Mouse (Mus musculus): ENCODE measurements around the gene Aox3. TPM values are rescaled to one million over a fixed set of nuclear protein-coding genes. Genes with fewer than 3 reads are reported as not detected.

Aox3 gene
- polyA plus RNA-seq, 1 experiment from 2014 or later, result 1.4 TPM

DNA sequence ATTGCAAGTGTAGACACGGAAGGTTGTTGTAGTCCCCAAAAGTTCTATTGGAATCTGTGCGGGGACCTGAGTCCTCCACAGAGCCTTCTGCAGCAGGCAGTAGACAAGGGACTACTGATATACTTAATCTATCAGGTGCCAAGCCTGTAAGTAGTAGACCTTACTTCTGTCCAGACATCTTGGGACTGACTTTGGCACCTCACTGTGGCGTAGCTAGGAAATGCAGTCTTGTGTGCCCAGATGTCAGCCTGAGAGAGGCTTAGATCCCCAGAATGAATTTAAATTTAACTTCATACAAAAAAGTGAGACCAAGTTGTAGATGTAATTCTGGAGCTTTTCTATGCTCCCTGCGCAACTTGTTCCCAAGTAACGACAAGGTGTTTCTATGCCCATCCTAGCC, 33.2 kb upstream of the Aox3 start:
- Histone ChIP-seq H3K4me1 (no peaks in the 10 kb centered on the region), H3K27me3 (no peaks in the 10 kb centered on the region), H3K9me3 (no peaks in the 10 kb centered on the region), H3K4me2 (no peak overlapping the region), H3K27ac (no peak overlapping the region), H3K36me3 (no peaks in the 10 kb centered on the region), H3K9ac (no peak overlapping the region), H3K4me3 (no peak overlapping the region)
- ATAC-seq (ENCODE audit: borderline replicate concordance, extremely low read depth, low FRiP score, low TSS enrichment), result no peak
- WGBS, result 89% methylated on average over 5 of the region's 5 CpGs

DNA sequence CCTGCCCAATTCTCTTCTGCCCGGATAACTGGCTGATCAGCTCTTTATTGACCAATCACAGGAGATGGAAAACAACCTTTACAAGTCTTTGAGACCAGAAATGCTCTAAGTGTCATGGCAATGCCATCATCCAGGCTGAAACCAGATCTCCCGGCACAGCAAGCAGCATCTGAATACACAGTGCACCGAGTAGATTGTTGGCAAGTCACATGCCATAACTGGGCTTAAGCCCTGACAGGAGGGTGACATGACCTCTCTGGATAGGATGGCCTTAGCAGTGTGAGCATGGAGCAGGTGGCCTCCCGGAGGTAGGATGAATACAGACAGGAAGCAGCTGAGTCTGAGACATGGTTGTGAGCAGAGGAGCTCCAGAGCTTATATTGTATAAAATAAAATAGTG, 32.5 kb upstream of the Aox3 start:
- 75% methylated on average over 4 of the region's 4 CpGs for WGBS
- Histone ChIP-seq H3K9ac (no peak overlapping the region), H3K27ac (no peak overlapping the region), H3K36me3 (no peaks in the 10 kb centered on the region), H3K9me3 (no peaks in the 10 kb centered on the region), H3K4me2 (no peak overlapping the region), H3K4me1 (no peaks in the 10 kb centered on the region), H3K4me3 (no peak overlapping the region), H3K27me3 (no peaks in the 10 kb centered on the region)
- ATAC-seq (ENCODE audit: borderline replicate concordance, extremely low read depth, low FRiP score, low TSS enrichment), result no peak

DNA sequence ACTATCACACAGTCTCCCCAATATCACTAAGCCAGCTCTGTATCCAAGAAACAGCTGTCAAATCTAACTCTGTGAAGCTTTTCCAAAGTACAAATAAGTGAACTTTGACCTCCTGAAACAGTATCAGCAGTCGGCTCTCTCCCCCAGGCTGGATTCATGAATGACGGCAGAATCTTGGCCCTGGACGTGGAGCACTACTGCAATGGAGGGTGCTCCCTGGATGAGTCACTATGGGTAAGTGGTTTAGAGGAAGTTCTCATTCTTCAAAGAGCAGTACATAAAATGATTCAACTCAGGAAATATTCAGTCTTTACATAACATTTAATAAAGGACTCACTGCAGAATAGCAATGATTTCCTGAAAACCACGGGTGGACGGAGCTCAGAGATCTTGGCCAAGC, 31.6 kb upstream of the Aox3 start:
- Histone ChIP-seq H3K9ac (no peak overlapping the region), H3K4me1 (no peaks in the 10 kb centered on the region), H3K36me3 (no peaks in the 10 kb centered on the region), H3K27me3 (no peaks in the 10 kb centered on the region), H3K9me3 (no peaks in the 10 kb centered on the region), H3K27ac (no peak overlapping the region), H3K4me2 (no peak overlapping the region), H3K4me3 (no peak overlapping the region)
- WGBS, result 68% methylated on average over 5 of the region's 5 CpGs
- no peak for ATAC-seq (ENCODE audit: borderline replicate concordance, extremely low read depth, low FRiP score, low TSS enrichment)

DNA sequence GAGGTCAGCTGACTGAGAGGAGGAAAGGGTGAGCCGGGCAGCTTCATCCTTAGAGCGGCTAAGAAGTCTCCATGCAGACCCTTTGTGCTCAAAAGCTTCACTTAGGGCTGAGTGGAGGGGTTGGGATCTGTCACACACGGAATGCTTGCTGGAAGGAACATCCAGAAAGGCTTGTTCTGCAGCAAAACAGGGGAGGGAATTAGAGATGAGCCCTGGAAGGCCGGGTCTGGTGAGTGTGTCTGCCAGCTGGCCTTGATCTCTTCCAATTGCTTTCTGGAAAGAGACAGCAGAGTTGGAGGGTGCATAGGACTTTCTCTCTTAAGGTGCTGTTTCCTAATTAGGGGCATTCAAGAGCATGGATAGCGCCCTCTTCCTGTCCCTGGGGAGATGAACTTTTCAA, 23.6 kb upstream of the Aox3 start:
- H3K9me3 ChIP-seq, result no peaks in the 10 kb centered on the region
- H3K4me1 ChIP-seq, result no peaks in the 10 kb centered on the region
- no peaks in the 10 kb centered on the region for H3K36me3 ChIP-seq
- H3K9ac ChIP-seq, result no peak overlapping the region
- H3K4me3 ChIP-seq, result no peak overlapping the region
- no peak overlapping the region for H3K4me2 ChIP-seq
- WGBS, result 39% methylated on average over 5 of the region's 5 CpGs
- no peaks in the 10 kb centered on the region for H3K27me3 ChIP-seq
- no peak for ATAC-seq (ENCODE audit: borderline replicate concordance, extremely low read depth, low FRiP score, low TSS enrichment)
- H3K27ac ChIP-seq, result no peak overlapping the region

DNA sequence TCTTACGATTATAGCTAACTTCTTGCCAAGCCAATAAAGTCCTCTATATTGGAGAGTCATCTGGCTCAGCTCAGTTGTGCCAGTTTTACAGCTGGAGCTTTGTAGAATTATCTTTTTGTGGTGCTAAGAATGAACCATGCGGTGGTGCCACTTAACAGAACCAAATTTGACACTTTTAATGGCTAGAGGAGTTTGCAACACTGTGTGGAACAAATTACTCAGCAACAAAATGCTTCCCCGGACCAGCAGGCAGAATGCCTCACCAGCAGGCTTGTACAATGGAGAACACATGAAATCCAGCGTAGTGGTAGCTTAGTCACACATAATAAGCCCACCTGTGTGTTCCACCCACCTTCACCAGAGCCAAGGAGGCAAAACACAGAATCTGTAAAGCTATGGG, 22.7 kb upstream of the Aox3 start:
- Histone ChIP-seq H3K9me3 (no peaks in the 10 kb centered on the region), H3K27ac (no peak overlapping the region), H3K27me3 (no peaks in the 10 kb centered on the region), H3K9ac (no peak overlapping the region), H3K4me2 (no peak overlapping the region), H3K4me1 (no peaks in the 10 kb centered on the region), H3K4me3 (no peak overlapping the region), H3K36me3 (no peaks in the 10 kb centered on the region)
- 82% methylated on average over 4 of the region's 4 CpGs for WGBS
- no peak for ATAC-seq (ENCODE audit: borderline replicate concordance, extremely low read depth, low FRiP score, low TSS enrichment)

DNA sequence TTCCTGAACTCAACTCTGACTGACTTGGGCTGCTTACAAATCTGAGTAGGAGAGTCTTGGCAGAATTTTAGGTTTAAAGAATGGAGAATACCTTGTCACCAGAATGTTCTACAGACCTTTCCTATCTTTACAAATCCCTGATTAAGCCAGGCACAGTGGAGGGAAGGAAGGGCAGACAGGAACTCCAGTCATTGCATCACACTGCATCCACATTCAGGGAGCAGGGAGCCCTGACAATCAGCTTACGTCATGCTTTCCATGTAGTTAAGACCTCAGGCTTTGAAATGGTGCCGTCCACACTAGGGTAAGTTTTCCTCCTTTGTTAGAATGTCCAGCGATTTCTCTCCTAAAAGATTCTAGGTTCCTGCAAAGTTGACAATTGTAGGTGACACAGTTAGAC, 21.7 kb upstream of the Aox3 start:
- no peak overlapping the region for H3K4me3 ChIP-seq
- no peaks in the 10 kb centered on the region for H3K9me3 ChIP-seq
- H3K4me1 ChIP-seq, result no peaks in the 10 kb centered on the region
- no peak for ATAC-seq (ENCODE audit: borderline replicate concordance, extremely low read depth, low FRiP score, low TSS enrichment)
- no peak overlapping the region for H3K4me2 ChIP-seq
- H3K9ac ChIP-seq, result no peak overlapping the region
- H3K27ac ChIP-seq, result no peak overlapping the region
- 68% methylated on average over 3 of the region's 3 CpGs for WGBS
- H3K27me3 ChIP-seq, result no peaks in the 10 kb centered on the region
- H3K36me3 ChIP-seq, result no peaks in the 10 kb centered on the region

DNA sequence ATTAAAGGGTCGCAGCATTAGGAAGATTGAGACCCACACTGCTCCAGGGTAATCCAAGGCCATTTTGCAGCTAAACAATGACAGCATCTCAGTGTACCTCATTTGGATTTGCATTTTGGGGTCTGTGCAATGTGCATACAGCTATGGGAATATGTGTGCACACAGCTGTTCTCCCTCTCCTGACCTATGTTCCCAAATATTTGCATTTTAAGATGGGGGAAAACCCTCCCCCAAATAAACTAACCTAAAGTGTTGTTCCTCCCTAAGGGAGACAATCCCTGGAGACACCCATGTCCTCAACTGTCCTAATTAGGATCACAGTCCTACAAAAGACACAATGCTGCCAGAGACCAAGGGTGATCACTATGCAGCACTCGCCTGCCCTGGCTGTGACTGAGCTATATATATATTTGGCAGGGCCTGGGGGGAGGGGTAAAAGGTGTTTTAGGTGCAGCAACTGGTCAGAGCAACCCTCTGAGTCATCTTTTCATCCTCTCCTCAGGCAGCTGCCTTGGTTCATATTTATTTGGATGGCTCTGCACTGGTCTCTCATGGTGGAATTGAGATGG, 20.9 kb upstream of the Aox3 start:
- no peaks in the 10 kb centered on the region for H3K4me1 ChIP-seq
- no peaks in the 10 kb centered on the region for H3K9me3 ChIP-seq
- no peak overlapping the region for H3K9ac ChIP-seq
- H3K4me2 ChIP-seq, result no peak overlapping the region
- no peak for ATAC-seq (ENCODE audit: borderline replicate concordance, extremely low read depth, low FRiP score, low TSS enrichment)
- no peak overlapping the region for H3K27ac ChIP-seq
- WGBS, result 74% methylated on average over 2 of the region's 2 CpGs
- no peaks in the 10 kb centered on the region for H3K36me3 ChIP-seq
- no peak overlapping the region for H3K4me3 ChIP-seq
- H3K27me3 ChIP-seq, result no peaks in the 10 kb centered on the region

DNA sequence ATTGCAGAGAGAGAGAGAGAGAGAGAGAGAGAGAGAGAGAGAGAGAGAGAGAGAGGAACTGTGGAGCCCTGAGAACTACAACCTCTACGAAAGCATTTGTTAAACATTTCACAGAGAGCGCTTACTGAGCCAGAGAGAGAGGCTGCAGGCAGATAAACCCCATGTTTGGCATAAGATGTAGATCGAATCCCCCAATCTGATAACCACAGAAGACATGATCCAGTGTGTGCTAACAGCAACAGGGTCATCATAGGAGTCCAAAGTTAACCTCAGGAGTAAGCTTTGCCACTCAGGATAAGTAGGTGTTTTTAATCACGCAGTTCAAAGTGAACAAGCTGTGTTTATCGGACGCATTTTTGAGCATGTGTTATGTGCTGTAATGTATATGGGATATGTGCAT, 15.6 kb upstream of the Aox3 start:
- 77% methylated on average over 6 of the region's 6 CpGs for WGBS
- H3K27ac ChIP-seq, result no peak overlapping the region
- H3K4me2 ChIP-seq, result no peak overlapping the region
- no peak overlapping the region for H3K4me3 ChIP-seq
- H3K9me3 ChIP-seq, result no peaks in the 10 kb centered on the region
- H3K9ac ChIP-seq, result no peak overlapping the region
- no peaks in the 10 kb centered on the region for H3K27me3 ChIP-seq
- H3K36me3 ChIP-seq, result no peaks in the 10 kb centered on the region
- ATAC-seq (ENCODE audit: borderline replicate concordance, extremely low read depth, low FRiP score, low TSS enrichment), result no peak
- peaks cover 6% of the 10 kb centered on the region; the same call in 1 of the 2 replicates for H3K4me1 ChIP-seq

DNA sequence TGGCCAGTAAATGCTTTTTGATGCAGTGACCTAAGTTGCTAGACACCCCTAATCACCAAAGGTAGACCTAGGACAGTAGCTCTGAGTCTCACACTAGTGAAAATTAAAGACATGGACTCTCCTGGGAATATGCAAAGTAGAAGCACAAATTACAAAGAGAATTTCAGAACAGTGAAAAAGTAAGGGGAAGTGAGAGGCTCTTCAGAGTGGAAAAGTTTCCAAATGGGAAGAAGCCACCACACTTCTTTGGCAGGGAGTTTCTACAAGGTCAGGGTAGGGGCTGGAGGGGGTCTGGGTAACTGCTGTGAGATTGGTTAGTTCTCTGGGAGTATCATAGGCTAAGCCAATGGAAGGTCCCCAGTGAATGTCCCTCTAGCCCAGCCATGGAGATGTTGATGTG, 13.8 kb upstream of the Aox3 start:
- H3K27ac ChIP-seq, result no peak overlapping the region
- H3K4me2 ChIP-seq, result no peak overlapping the region
- H3K9me3 ChIP-seq, result no peaks in the 10 kb centered on the region
- no peaks in the 10 kb centered on the region for H3K36me3 ChIP-seq
- no peak overlapping the region for H3K4me3 ChIP-seq
- no peak for ATAC-seq (ENCODE audit: borderline replicate concordance, extremely low read depth, low FRiP score, low TSS enrichment)
- H3K4me1 ChIP-seq, result peaks cover 6% of the 10 kb centered on the region; the same call in 1 of the 2 replicates
- H3K9ac ChIP-seq, result no peak overlapping the region
- no peaks in the 10 kb centered on the region for H3K27me3 ChIP-seq

DNA sequence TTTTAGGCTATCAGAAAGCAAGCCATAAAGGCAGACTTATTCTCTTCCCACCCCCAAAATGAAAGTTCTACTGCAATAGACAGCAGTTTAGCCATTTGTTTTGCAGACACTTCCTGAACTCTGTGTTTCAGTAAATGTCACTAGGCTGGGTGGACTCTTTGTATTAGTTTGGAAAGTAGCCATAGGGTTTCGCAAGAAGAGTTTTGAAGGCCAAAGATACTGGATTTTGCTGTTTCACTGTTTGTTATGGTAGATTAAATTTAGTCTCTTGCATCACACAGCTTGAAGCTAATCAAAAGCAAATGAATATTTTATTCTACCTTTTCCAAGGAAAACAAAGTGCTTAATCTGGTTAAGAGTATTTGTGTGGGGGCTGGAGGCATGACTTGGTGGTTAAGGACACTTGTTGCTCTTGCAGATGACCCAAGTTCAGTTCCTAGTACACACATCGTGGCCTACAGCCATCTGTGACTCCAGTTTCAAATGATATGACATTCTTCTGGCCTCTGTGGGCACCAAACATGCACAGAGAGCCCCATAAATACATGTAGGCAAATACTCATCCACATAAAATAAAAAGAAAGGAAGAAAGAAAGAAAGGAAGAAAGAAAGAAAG, 11.3 kb upstream of the Aox3 start:
- Histone ChIP-seq H3K36me3 (no peaks in the 10 kb centered on the region), H3K27me3 (no peaks in the 10 kb centered on the region), H3K9ac (no peak overlapping the region), H3K4me2 (no peak overlapping the region), H3K27ac (0 out of 2 replicates have a peak overlapping the region, but pooled peaks have one; percentile 29), H3K4me1 (peaks cover 6% of the 10 kb centered on the region; the same call in 1 of the 2 replicates), H3K9me3 (no peaks in the 10 kb centered on the region), H3K4me3 (no peak overlapping the region)
- peak; percentile 52; the same call in 1 of the 2 replicates for ATAC-seq (ENCODE audit: borderline replicate concordance, extremely low read depth, low FRiP score, low TSS enrichment)
- WGBS, result 47% methylated on average over 2 of the region's 2 CpGs

DNA sequence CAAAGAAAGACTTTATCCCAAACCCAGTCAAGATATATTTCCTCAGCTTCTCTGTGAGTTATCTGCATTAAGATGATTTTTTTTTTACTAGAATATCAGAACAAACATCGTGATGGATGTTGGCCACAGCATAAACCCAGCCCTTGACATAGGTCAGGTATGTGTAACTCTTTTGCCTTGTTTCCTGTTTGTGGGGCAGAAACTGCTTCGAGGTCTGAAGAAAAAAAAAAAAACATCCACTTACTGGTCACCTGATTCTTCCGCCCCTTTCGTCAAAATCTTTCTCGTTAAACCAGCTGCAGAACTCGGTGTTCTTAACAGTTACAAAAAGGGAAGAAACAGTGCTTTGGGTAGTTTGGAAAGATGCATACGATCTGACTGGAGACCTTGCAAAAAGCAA, 10.4 kb upstream of the Aox3 start:
- no peaks in the 10 kb centered on the region for H3K9me3 ChIP-seq
- no peak overlapping the region for H3K4me2 ChIP-seq
- H3K27ac ChIP-seq, result no peak overlapping the region
- no peak for ATAC-seq (ENCODE audit: borderline replicate concordance, extremely low read depth, low FRiP score, low TSS enrichment)
- H3K4me1 ChIP-seq, result peaks cover 6% of the 10 kb centered on the region; the same call in 1 of the 2 replicates
- no peak overlapping the region for H3K4me3 ChIP-seq
- no peaks in the 10 kb centered on the region for H3K27me3 ChIP-seq
- 68% methylated on average over 7 of the region's 7 CpGs for WGBS
- H3K36me3 ChIP-seq, result no peaks in the 10 kb centered on the region
- H3K9ac ChIP-seq, result no peak overlapping the region

DNA sequence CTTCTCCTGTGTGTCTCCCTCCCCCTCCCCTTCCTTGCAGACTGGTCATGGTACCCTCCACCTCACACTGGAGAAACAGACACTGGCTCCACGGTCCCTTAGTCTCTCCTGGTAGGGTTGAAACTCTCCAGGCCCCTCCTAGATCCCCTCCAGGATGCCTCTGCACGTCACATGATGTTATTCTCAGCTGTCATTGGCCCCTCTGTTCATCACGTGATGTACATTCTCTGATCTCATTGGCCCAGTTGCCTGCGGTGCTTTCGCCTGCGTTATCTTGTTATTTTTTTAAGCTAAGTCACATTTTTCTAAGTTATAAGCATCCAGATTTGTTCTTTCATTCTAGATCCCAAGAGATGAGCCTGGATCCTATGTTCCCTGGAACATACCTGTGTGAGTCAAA, 7.2 kb upstream of the Aox3 start:
- WGBS, result 80% methylated on average over 6 of the region's 6 CpGs
- ATAC-seq (ENCODE audit: borderline replicate concordance, extremely low read depth, low FRiP score, low TSS enrichment), result no peak

DNA sequence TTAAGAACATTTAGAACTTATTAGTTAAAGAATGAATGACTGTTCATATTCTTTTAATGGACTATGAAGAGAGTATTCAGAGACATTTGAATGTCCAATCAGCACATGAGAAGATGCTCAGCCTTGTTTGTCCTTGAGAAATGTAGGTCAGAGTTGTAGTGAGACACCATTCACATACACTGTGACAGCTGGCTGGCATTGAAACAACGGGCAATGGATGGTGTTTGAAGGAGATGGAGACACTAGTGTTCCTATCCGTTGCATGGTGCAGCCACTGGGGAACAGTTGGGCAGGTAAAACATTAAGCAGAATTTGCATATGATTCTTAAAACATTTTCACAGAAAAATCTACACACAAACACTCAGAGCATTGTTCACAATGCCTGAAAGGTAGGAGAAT, 5.9 kb upstream of the Aox3 start:
- no peaks in the 10 kb centered on the region for H3K27me3 ChIP-seq
- WGBS, result 85% methylated on average over 2 of the region's 2 CpGs
- no peaks in the 10 kb centered on the region for H3K9me3 ChIP-seq
- no peak for ATAC-seq (ENCODE audit: borderline replicate concordance, extremely low read depth, low FRiP score, low TSS enrichment)
- no peaks in the 10 kb centered on the region for H3K4me1 ChIP-seq
- H3K9ac ChIP-seq, result no peak overlapping the region
- no peak overlapping the region for H3K27ac ChIP-seq
- no peak overlapping the region for H3K4me3 ChIP-seq
- H3K4me2 ChIP-seq, result no peak overlapping the region
- H3K36me3 ChIP-seq, result no peaks in the 10 kb centered on the region

More for the DNA sequence above, 7.2 kb upstream of the Aox3 start:
- Histone ChIP-seq H3K9me3 (no peaks in the 10 kb centered on the region), H3K27me3 (no peaks in the 10 kb centered on the region), H3K27ac (no peak overlapping the region), H3K4me3 (no peak overlapping the region), H3K4me2 (no peak overlapping the region), H3K9ac (no peak overlapping the region), H3K4me1 (peaks cover 6% of the 10 kb centered on the region; the same call in 1 of the 2 replicates), H3K36me3 (no peaks in the 10 kb centered on the region)
